Mouse (Mus musculus): ENCODE results near the gene Kcng4.

The Kcng4 gene

GRCm38 (mm10) chr8:119635378-119635777 lies at the start of gene Kcng4:
Gene Kcng4, minus strand, starts transcription at chr8:119635680.
- no peak for DNase-seq (ENCODE audit: low spot score)

DNA sequence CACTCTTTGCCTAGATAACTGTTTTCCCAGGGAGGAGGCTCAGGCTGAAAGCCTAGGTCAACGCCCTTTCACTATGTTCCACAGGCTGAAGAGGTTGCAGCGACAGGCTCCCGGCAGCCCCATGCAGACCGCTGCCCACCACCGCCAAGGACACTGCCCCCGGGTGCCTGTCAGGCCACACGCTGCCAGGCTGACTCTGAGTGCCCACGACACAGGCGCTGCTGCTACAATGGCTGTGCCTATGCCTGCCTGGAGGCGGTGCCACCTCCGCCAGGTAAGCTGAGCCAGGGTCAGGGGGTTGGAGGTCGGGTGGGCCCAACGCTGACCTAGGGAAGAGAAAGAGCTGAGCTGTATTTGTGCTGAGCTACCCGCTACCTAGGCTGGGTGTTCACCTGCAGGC lies 43.7 kb upstream of the Kcng4 start:
- no peak for DNase-seq (ENCODE audit: low spot score)

DNA sequence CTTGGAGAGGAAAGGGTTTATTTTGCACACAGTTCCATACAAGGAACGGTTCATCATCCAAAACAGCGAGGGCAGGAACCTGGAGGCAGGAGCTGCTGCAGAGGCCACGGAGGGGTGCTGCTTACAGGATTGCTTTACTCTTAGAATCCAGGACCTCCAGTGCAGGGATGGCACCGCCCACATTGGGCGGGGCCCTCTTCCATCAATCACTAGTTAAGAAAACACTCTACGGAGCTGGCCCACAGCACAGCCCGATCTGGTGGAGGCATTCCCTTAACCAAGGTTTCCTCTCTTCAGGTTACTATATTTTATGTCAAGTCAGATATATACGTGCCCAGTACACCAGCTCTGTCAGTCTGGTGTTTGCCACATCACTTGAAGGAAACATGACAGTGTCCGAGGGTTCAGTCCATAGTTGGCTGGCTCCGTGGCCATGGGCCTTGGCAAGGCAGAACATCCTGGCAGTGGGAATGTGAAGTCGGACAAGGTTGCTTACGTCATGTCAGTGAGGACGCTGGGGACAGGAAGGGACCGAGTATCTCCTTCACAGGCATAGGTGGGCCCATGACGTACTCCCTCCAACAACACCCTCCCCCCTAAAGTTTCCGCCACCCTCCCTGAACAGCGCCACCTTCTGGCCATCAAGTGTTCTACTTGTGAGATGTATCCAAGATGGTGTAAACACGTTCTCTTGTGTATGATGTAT lies 42.8 kb upstream of the Kcng4 start:
- DNase-seq (ENCODE audit: low spot score), result peak; percentile 79

GRCm38 (mm10) chr8:119676389-119676788 lies 40.9 kb upstream of the Kcng4 start:
- peak; percentile 93 for DNase-seq (ENCODE audit: low spot score)

- no peak for DNase-seq (ENCODE audit: low spot score)
Measured at GRCm38 (mm10) chr8:119675457-119675856, 40.0 kb upstream of the Kcng4 start.

GRCm38 (mm10) chr8:119673976-119674555 lies 38.6 kb upstream of the Kcng4 start:
- no peak for DNase-seq (ENCODE audit: low spot score)

- DNase-seq (ENCODE audit: low spot score), result no peak
Measured at GRCm38 (mm10) chr8:119670419-119671091, 35.1 kb upstream of the Kcng4 start.

DNA sequence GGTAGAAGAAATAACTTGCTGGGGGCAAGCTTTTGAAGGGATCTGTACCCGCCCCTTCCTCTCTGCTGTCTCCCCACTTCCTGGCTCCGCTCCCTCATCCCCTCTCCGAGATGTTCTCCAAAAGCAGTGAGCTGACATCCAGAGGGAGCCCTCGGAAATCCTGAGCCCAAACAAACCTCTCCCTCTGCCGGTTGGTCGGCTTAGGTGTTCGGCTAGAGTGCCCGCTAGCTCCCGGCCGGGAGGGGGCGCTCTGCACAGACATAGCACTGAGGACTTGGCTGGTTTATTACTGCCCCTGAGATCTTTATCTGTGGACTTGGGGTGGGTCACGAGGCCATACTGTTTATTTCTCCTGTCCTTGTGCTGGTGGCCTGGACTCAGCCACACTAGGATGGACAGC lies 33.8 kb upstream of the Kcng4 start:
- DNase-seq (ENCODE audit: low spot score), result no peak

DNA sequence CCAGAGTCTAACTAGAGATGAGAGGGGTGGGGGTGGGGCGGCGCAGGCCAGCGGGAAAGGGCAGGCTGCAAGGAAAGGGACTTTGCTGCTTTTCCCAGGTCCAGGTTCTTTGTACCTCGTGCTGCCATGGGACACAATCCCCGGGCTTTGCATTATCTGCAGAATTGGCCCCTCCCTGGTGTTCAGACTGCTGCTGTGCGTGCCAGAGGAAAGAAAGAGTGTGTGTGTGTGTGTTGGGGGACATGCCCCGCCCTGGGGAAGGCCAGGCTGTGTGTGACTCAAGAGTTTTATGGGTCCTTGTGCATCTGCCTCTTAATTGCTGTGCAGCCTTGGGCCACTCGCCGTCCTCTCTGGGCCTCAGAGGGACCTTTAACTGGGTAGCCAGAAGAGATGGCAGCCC lies 33.0 kb upstream of the Kcng4 start:
- DNase-seq (ENCODE audit: low spot score), result no peak

DNA sequence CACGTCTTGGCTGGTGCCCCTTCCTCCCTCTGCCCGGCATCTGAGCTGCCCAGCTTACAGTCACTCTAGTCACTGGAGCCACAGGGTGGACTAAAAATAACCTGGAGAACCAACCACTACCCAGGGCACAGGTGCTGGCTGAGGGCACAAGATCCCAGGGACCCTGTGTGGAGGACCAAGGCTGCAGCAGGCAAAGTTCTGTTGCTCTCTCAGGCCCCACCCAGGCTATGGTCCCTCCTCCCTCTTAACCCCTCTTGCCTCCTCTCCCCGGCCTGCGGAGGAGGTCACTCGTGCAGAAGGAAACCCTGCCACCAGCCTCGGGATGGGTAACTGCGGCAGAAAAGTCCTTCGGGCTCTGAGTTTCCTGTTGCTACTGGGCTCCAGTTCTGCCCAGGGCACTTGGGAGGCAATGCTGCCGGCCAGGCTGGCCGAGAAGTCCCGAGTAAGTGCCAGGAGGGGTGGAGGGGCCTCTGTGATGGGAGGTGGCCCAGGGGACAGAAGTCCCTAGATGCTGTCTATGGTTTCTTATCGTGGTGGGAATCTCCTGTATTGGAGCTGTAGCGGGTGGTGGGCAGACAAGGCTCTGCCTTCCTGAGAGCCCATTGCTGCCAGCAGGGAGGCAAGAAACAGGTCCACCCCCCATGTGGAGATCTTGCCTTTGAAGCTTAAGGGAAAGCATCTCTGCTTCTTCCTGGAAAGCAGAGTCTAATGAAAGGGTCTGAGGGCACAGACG lies 30.9 kb upstream of the Kcng4 start, which contains the start of gene Wfdc1:
Gene Wfdc1 (plus strand): TSS at position 147 of the 733 bp plus-strand sequence.
- DNase-seq (ENCODE audit: low spot score), result peak; percentile 29

GRCm38 (mm10) chr8:119665270-119665669 lies 29.8 kb upstream of the Kcng4 start:
- DNase-seq (ENCODE audit: low spot score), result no peak

GRCm38 (mm10) chr8:119663440-119663839 lies 28.0 kb upstream of the Kcng4 start:
- DNase-seq (ENCODE audit: low spot score), result no peak

- no peak for DNase-seq (ENCODE audit: low spot score)
Measured at GRCm38 (mm10) chr8:119661892-119662291, 26.4 kb upstream of the Kcng4 start.

- peak; percentile 90 for DNase-seq (ENCODE audit: low spot score)
Measured at GRCm38 (mm10) chr8:119661081-119661480, 25.6 kb upstream of the Kcng4 start.

DNA sequence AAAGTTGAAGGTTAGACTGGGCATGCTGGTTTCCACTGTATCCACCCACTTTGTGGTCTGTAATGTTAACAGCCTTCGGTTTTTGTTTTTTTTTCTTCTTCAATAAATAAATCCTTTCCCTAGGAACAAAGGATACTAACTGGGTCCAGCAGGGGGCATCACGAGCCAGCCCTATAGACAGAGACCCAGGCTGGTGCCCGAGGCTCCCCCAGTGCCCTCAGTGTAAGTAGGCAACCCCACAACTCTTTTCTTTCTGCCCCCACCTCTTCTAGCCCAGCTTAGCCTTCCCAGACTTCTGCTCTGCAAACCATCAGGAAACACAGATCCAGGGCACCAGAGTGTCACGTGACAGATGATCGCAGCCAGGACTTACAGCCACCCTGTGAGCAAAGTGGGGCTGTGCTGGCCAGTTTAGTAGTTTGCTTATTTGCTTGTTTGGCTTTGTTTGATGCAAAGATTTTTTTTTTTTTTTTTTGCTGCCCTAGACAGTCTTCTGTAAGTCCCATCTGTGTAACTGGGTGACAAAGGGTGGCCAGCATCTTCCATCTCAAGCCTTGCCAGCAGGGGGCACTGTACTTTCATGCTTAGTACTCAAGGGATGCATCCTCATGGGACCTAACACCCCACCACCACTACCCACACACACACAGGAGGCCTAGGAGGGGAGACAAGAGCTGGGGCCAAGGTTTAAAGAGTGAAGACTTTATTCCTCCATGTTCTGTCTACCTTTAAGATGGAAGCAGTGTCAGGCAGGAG lies 21.4 kb upstream of the Kcng4 start:
- DNase-seq (ENCODE audit: low spot score), result peak; percentile 55

DNA sequence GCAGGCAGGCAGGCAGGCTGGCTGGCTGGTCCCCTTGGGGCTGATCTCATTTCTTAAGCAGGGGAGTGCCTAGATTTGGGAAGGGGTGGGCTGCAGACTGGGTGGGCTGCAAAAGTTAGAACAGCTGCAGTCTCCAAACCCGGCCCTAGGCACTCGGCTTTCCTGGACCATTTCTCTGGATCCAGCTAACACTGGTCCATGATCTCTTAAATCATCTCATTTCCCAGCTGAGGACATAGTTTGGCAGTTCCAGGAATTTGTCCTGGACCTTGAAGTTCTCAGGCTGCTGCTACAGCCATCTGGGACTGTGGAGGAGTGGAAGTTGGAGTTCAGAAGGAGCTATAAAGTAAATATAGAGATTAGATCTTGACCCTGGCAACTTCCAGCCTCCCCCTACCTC lies 15.8 kb upstream of the Kcng4 start:
- DNase-seq (ENCODE audit: low spot score), result no peak

DNA sequence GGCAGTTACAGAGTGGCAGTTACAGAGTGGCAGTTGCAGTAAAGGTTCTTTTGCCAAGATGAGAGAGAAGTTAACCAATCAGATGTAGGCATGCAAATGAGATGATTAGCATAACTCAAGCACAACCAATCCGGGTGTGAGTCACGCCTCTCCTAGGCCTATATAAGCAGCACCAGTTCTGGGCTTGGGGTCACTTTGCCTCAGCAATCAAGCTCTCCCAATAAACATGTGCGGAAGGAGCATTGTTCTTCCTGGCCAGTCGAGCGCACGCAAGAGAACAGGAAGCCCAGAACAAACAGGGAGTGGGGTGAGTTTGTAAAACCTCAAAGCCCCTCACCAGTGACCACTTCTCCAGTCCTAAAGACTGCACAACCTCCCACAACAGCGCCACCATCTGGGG lies 11.4 kb upstream of the Kcng4 start:
- no peak for DNase-seq (ENCODE audit: low spot score)

- DNase-seq (ENCODE audit: low spot score), result no peak
Measured at GRCm38 (mm10) chr8:119646197-119646596, 10.7 kb upstream of the Kcng4 start.

DNA sequence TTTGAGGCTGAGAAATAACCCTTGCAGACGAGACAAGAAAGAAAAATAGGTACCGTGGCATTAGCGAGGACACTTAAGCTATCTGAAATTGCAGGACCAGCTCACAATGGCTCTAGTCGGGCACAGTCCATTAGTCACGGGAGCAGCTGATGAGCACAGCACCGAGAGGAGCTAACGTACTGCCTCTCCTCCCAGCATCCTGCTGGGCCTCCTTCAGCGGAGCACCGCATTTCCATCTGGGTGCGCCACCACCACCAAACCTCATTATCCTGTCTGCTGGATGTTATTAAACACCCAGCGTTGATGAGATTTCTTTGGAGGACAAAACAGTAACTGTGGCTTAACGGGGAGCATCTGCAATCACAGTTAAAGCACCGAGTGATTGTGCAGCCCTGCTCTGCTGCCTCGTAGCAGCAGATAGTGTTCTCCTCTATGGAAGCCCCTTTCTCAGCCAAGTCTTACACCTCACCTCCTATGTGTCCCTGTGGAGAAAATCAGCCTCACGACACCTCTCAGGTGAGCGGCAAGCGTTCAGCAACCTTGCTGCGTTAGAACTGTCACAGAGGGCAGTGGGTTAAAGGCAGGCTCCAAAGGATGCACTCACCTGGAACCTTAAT lies 9.6 kb upstream of the Kcng4 start:
- no peak for DNase-seq (ENCODE audit: low spot score)

GRCm38 (mm10) chr8:119644429-119644960 lies 9.0 kb upstream of the Kcng4 start:
- no peak for DNase-seq (ENCODE audit: low spot score)

- no peak for DNase-seq (ENCODE audit: low spot score)
Measured at GRCm38 (mm10) chr8:119642960-119643359, 7.5 kb upstream of the Kcng4 start.
